Mouse (Mus musculus): ENCODE measurements around the gene Zrsr1.

DNA sequence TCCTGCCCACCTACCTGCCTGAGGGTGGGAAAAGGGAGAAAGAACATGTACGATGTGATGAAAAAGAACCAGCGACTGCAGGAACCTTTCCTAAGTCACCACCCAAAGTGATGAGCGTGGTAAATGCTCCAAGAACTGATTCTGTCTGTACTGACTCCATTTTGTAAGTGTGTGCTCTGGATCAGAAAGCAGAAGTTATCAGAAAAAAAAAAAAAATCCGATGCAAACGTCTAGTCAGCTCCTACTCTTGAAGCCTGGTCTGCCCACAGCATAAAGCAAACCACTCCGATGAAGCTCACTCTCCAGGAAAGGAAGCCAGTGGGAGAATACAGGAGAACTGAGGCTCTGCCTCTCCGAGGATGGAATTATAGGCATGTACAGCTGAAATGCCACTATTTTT is 19.1 kb upstream of the Zrsr1 start:
- no peak for TF ChIP-seq EP300 (IDR thresholded peaks at IDR 0.05)
- no peak for TF ChIP-seq CTCF (IDR thresholded peaks at IDR 0.05)

Data from lung, postnatal 0 days (tissue).